Mouse (Mus musculus) cerebellum, adult 2 months (tissue): ENCODE results near the gene Zscan5b.

ENCODE experiments used
- CTCF ChIP-seq: fragments of 200-500 bp; IDR thresholded peaks from 2 replicates; pipeline ENCODE4 v1.5.1; 2011; ENCODE audit warnings: low read depth, mild to moderate bottlenecking, control low read depth, low read length, moderate library complexity, borderline replicate concordance; ENCODE audit not compliant: insufficient read depth
- POLR2A ChIP-seq: fragments of 200-500 bp; IDR thresholded peaks from 2 replicates; pipeline ENCODE4 v1.6.1; 2011; ENCODE audit warnings: low read length, control low read depth, borderline replicate concordance; ENCODE audit not compliant: insufficient read depth

DNA sequence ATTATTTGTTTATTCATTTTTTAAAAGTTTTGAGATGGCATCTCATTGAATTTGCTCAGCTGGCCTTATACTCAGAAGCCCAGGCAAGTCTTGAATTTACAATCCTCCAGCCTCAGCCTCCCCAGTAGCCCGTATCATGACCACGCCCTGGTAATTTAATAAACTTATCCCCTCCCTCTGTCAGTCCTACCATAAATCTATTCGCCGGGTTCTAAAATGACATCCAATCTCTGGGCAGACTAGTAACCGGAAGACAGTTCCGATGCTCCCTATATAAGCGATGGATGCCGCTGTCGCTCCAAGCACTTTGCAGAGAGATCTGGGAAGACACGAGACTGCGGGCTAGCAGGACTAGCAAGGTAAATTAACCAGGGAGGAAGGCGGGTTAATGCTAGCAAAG, at the start of gene Zscan5b:
- no peak for TF ChIP-seq POLR2A
- no peak for TF ChIP-seq CTCF
